Mouse (Mus musculus) CH12.LX (cell line): ENCODE results near the gene Luc7l.
"Not testable (repeated sequence)": the region's sequence is repeated elsewhere in the genome, so short reads cannot be mapped to it uniquely, and the experiment has no call there.

Experiments used
- CTCF ChIP-seq, 2 experiments: IDR thresholded peaks in 1 of 2; conservative IDR thresholded peaks in 1 of 2; 2 replicates each; pipeline ENCODE4 v1.5.1; 2011 to 2012; ENCODE audit warnings: low read depth in 2 of 2, low read length in 2 of 2, improper control_type of control experiment in 1 of 2, inconsistent platforms in 1 of 2, mild to moderate bottlenecking in 1 of 2, moderate library complexity in 1 of 2
- EP300 ChIP-seq: IDR thresholded peaks from 2 replicates; pipeline ENCODE4 v1.6.1; 2011; ENCODE audit warnings: low read length, improper control_type of control experiment
- MAFK ChIP-seq: IDR thresholded peaks from 2 replicates; pipeline ENCODE4 v1.6.1; 2011; ENCODE audit warnings: low read length, improper control_type of control experiment; ENCODE audit not compliant: insufficient replicate concordance
- POLR2A ChIP-seq: IDR thresholded peaks from 2 replicates; pipeline ENCODE4 v1.6.1; 2011; ENCODE audit warnings: low read depth, mild to moderate bottlenecking, improper control_type of control experiment, low read length
- RAD21 ChIP-seq: IDR thresholded peaks from 2 replicates; pipeline ENCODE4 v1.6.1; 2011; ENCODE audit warnings: low read depth, mild to moderate bottlenecking, low read length, improper control_type of control experiment, moderate library complexity

- not testable (repeated sequence) for TF ChIP-seq POLR2A; MAFK; CTCF (conservative IDR thresholded peaks at IDR 0.05 in 1 of 2, IDR thresholded peaks at IDR 0.05 in 1 of 2; ENCODE audit: low read depth in 2 of 2, low read length in 2 of 2); EP300; RAD21
Measured at GRCm38 (mm10) chr17:26298318-26298717, 45.6 kb downstream of the Luc7l start.
